ENCODE assay signal across 22 mouse cellular contexts in genomic region chr3:137228416-137228815, GRCm38 (mm10).
DNase-seq lines count a peak whose midpoint lies in the region; ATAC-seq and TF ChIP-seq lines count a peak whose summit lies in the region.
"Had no signal": no experiment of that assay in that cellular context is flagged by ENCODE, and none has a peak within 500 bp of the region (broad histone marks: within the 10 kb centered on the region; RNA-seq: fewer than 3 reads in every experiment).

No protein-coding gene starts in this region.

- no peaks in the 10 kb centered on the region for H3K36me3 ChIP-seq in heart, embryonic 14.5 days (ENCODE audit: control insufficient read depth, insufficient read depth, low read length)
- no peaks in the 10 kb centered on the region for H3K36me3 ChIP-seq in lung, postnatal 0 days (ENCODE audit: insufficient read depth, low read length)
- H3K36me3 ChIP-seq: forebrain, embryonic 10.5 days; hindbrain, embryonic 10.5 days; hindbrain, embryonic 13.5 days; intestine, embryonic 15.5 days had no signal

- H3K27me3 ChIP-seq in heart, embryonic 14.5 days (ENCODE audit: control insufficient read depth, insufficient read depth, low read length): no peaks in the 10 kb centered on the region
- H3K27me3 ChIP-seq in lung, postnatal 0 days (replicated peaks; ENCODE audit: insufficient read depth, low read length): no peaks in the 10 kb centered on the region
- H3K27me3 ChIP-seq: forebrain, embryonic 13.5 days; hindbrain, embryonic 13.5 days; intestine, embryonic 15.5 days; Patski had no signal

- H3K4me3 ChIP-seq in heart, embryonic 14.5 days (ENCODE audit: control insufficient read depth in 1 of 2, insufficient read depth in 1 of 2, low read depth in 1 of 2, low read length in 2 of 2): no peak overlapping the region
- no peak overlapping the region for H3K4me3 ChIP-seq in lung, postnatal 0 days (ENCODE audit: low read depth, low read length)
- H3K4me3 ChIP-seq: forebrain, embryonic 10.5 days; forebrain, embryonic 13.5 days; hindbrain, embryonic 10.5 days; hindbrain, embryonic 13.5 days; intestine, embryonic 15.5 days had no signal

- no peak for TF ChIP-seq CTCF in lung, postnatal 0 days (IDR thresholded peaks at IDR 0.05)

- peaks cover 2 to 3% of the 10 kb centered on the region in 2 experiments; a peak in 1 of 4 replicates for H3K4me1 ChIP-seq in heart, embryonic 14.5 days (ENCODE audit: control insufficient read depth in 2 of 2, insufficient read depth in 2 of 2, low read length in 2 of 2)
- no peaks in the 10 kb centered on the region for H3K4me1 ChIP-seq in lung, postnatal 0 days (ENCODE audit: insufficient read depth, low read depth, low read length)
- H3K4me1 ChIP-seq: forebrain, embryonic 10.5 days; forebrain, embryonic 13.5 days; hindbrain, embryonic 10.5 days; hindbrain, embryonic 13.5 days; intestine, embryonic 15.5 days had no signal

- H3K27ac ChIP-seq in heart, embryonic 14.5 days (replicated peaks in 1 of 2; ENCODE audit: control insufficient read depth in 1 of 2, insufficient read depth in 1 of 2, low read depth in 2 of 2, low read length in 2 of 2): no peak overlapping the region
- no peak overlapping the region for H3K27ac ChIP-seq in lung, postnatal 0 days (ENCODE audit: low read length)
- H3K27ac ChIP-seq: forebrain, embryonic 10.5 days; forebrain, embryonic 13.5 days; hindbrain, embryonic 10.5 days; hindbrain, embryonic 13.5 days; intestine, embryonic 15.5 days had no signal

- no peak overlapping the region for H3K9ac ChIP-seq in heart, embryonic 14.5 days (ENCODE audit: low read length)
- H3K9ac ChIP-seq in lung, postnatal 0 days (replicated peaks; ENCODE audit: low read depth): no peak overlapping the region
- H3K9ac ChIP-seq: forebrain, embryonic 13.5 days; hindbrain, embryonic 13.5 days; intestine, embryonic 15.5 days had no signal

- 0 out of 2 replicates have a peak, but pooled peaks have one; percentile 3 for ATAC-seq in heart, embryonic 14.5 days (ENCODE audit: insufficient number of reproducible peaks, insufficient read depth, low FRiP score, low read depth)
- ATAC-seq in lung, postnatal 0 days: 0 out of 2 replicates have a peak, but pooled peaks have one; percentile 25
- ATAC-seq: CD4-positive, CD25-positive, alpha-beta regulatory T cell, adult 4 months; forebrain, embryonic 13.5 days; forebrain, embryonic 16.5 days; hindbrain, embryonic 16.5 days; intestine, embryonic 15.5 days; Patski had no signal

- intact Hi-C loops in heart, postnatal 14 days (cut with DNase I): no loop called here

- no peak overlapping the region for H3K4me2 ChIP-seq in heart, embryonic 14.5 days (ENCODE audit: low read length)
- no peak overlapping the region for H3K4me2 ChIP-seq in lung, postnatal 0 days (replicated peaks; ENCODE audit: low read depth, low read length)
- H3K4me2 ChIP-seq: forebrain, embryonic 13.5 days; hindbrain, embryonic 13.5 days; intestine, embryonic 15.5 days had no signal

- no peaks in the 10 kb centered on the region for H3K9me3 ChIP-seq in heart, embryonic 14.5 days (ENCODE audit: control insufficient read depth, low read length)
- H3K9me3 ChIP-seq in lung, postnatal 0 days (ENCODE audit: low read length): no peaks in the 10 kb centered on the region
- H3K9me3 ChIP-seq: forebrain, embryonic 10.5 days; forebrain, embryonic 13.5 days; hindbrain, embryonic 10.5 days; hindbrain, embryonic 13.5 days; intestine, embryonic 15.5 days had no signal

- WGBS in heart, embryonic 14.5 days: 64% methylated on average over 5 of the region's 5 CpGs
- 60% methylated on average over 5 of the region's 5 CpGs for WGBS in lung, postnatal 0 days

- TF ChIP-seq EP300 in lung, postnatal 0 days (IDR thresholded peaks at IDR 0.05): no peak

- no peak for DNase-seq in heart, postnatal 14 days
- DNase-seq in lung, postnatal 0 days (ENCODE audit: low spot score): peak; percentile 7
- DNase-seq in lung, postnatal 4 days: no peak
- DNase-seq in Muller cell, postnatal 12 days (ENCODE audit: inconsistent ontology term): peak; percentile 57
- no peak for DNase-seq in spleen, postnatal 4 days (ENCODE audit: low spot score in 2 of 2)
- DNase-seq: adrenal gland, postnatal 10 days; adrenal gland, postnatal 36 days; cerebellum, adult 18-20 months; cerebellum, adult 9-10 months; cerebellum, postnatal 14 days; gastrocnemius, postnatal 10 days; gastrocnemius, postnatal 36 days had no signal

Comparison
In these comparisons a context has a peak if more than half of its experiments do, and no peak if none do; other contexts are left out.
1. DNase-seq: peak in lung, postnatal 0 days (single experiment) and Muller cell, postnatal 12 days (single experiment); none in heart, postnatal 14 days (0 of 2), lung, postnatal 4 days (0 of 2) and spleen, postnatal 4 days (0 of 2).